ENCODE assay signal across 9 mouse cellular contexts in genomic region chr15:62104653-62105052, GRCm38 (mm10).
DNase-seq lines count a peak whose midpoint lies in the region; ATAC-seq and TF ChIP-seq lines count a peak whose summit lies in the region.
"Had no signal": no experiment of that assay in that cellular context is flagged by ENCODE, and none has a peak within 500 bp of the region (broad histone marks: within the 10 kb centered on the region; RNA-seq: fewer than 3 reads in every experiment).

No protein-coding gene starts in this region.

- H3K4me3 ChIP-seq in kidney, adult 2 months (ENCODE audit: insufficient read depth, low read depth, low read length) = no peak overlapping the region
- H3K4me3 ChIP-seq: erythroblast, embryonic 14.5 days had no signal

- TF ChIP-seq POLR2A in kidney, adult 2 months (IDR thresholded peaks at IDR 0.05; ENCODE audit: low read depth, low read length) = no peak

- no peak overlapping the region for H3K27ac ChIP-seq in kidney, adult 2 months (ENCODE audit: insufficient read depth, low read depth, low read length)

- DNase-seq in kidney, adult 2 months = peak; percentile 64
- no peak for DNase-seq in kidney, adult 9 months
- peak; percentile 9 to 10 for DNase-seq in B cell, adult 2 months
- DNase-seq in brain, adult 2 months (ENCODE audit: low read depth, low spot score) = peak; percentile 66
- peak; percentile 30 to 48 for DNase-seq in kidney, postnatal 4 days
- DNase-seq in thymus, postnatal 25 days = no peak
- no peak for DNase-seq in ovary, postnatal 10 days (ENCODE audit: low spot score)

- no peak for ATAC-seq in erythroid progenitor cell, adult 5-6 weeks (replicated peaks; ENCODE audit: low FRiP score, poor library complexity, severe bottlenecking)

- no peaks in the 10 kb centered on the region for H3K36me3 ChIP-seq in kidney, adult 2 months (ENCODE audit: control insufficient read depth, insufficient read depth, low read length)

- 0 out of 2 replicates have a peak, but pooled peaks cover 6% of the 10 kb centered on the region for H3K4me1 ChIP-seq in kidney, adult 2 months (ENCODE audit: control insufficient read depth, insufficient read depth, low read length)

- no peak for TF ChIP-seq CTCF in kidney, adult 2 months (conservative IDR thresholded peaks at IDR 0.05; ENCODE audit: insufficient read depth, insufficient read length, low read depth, low read length)

- WGBS in kidney, adult 2 months = 61% methylated on average over 7 of the region's 7 CpGs

- H3K27me3 ChIP-seq in kidney, adult 2 months (replicated peaks; ENCODE audit: control insufficient read depth, insufficient read depth, low read length) = no peaks in the 10 kb centered on the region

Comparison
In these comparisons a context has a peak if more than half of its experiments do, and no peak if none do; other contexts are left out.
1. DNase-seq: peak in kidney, adult 2 months (single experiment), B cell, adult 2 months (2 of 2), brain, adult 2 months (single experiment) and kidney, postnatal 4 days (2 of 2); none in kidney, adult 9 months (single experiment), thymus, postnatal 25 days (single experiment) and ovary, postnatal 10 days (single experiment).